Comparison of ENCODE assay signal across 8 mouse cellular contexts in genomic region chr3:89339416-89339815, GRCm38 (mm10). TPM values are rescaled to one million over a fixed set of nuclear protein-coding genes. Genes with fewer than 3 reads are reported as not detected.
DNase-seq lines count a peak whose midpoint lies in the region; ATAC-seq and TF ChIP-seq lines count a peak whose summit lies in the region.

No protein-coding gene starts in this region.

- H3K4me3 ChIP-seq in forebrain, embryonic 11.5 days (ENCODE audit: low read depth, low read length): no peak overlapping the region
- H3K4me3 ChIP-seq in forebrain, embryonic 15.5 days: no peak overlapping the region
- H3K4me3 ChIP-seq in layer of hippocampus, adult 2 months: no peak overlapping the region

- no peak for ATAC-seq in forebrain, embryonic 11.5 days (replicated peaks; ENCODE audit: low FRiP score)
- no peak for ATAC-seq in forebrain, embryonic 15.5 days (replicated peaks)
- peak; percentile 51 for ATAC-seq in granulocyte monocyte progenitor cell, adult 5-6 weeks (replicated peaks; ENCODE audit: poor library complexity, severe bottlenecking)

- H3K36me3 ChIP-seq in forebrain, embryonic 11.5 days (ENCODE audit: control insufficient read depth, insufficient read depth, low read length): no peaks in the 10 kb centered on the region
- 0 out of 2 replicates have a peak, but pooled peaks cover 2% of the 10 kb centered on the region for H3K36me3 ChIP-seq in forebrain, embryonic 15.5 days

- H3K4me1 ChIP-seq in forebrain, embryonic 11.5 days (replicated peaks; ENCODE audit: control insufficient read depth, insufficient read depth, low read length): peaks cover 17% of the 10 kb centered on the region
- peaks cover 53% of the 10 kb centered on the region for H3K4me1 ChIP-seq in forebrain, embryonic 15.5 days

- H3K9me3 ChIP-seq in forebrain, embryonic 11.5 days (ENCODE audit: control insufficient read depth, low read length): no peaks in the 10 kb centered on the region
- no peaks in the 10 kb centered on the region for H3K9me3 ChIP-seq in forebrain, embryonic 15.5 days

- DNase-seq in forebrain, embryonic 11.5 days (ENCODE audit: low spot score): peak; percentile 90
- peak; percentile 63 for DNase-seq in CD4-positive helper T cell, adult 2 months (ENCODE audit: low read depth, low spot score)
- DNase-seq in c-Kit-positive CD71-positive TER-119-positive erythroid progenitor cells, embryonic 14.5 days (ENCODE audit: low spot score): peak; percentile 55
- peak; percentile 72 to 76 for DNase-seq in layer of hippocampus, adult 2 months (ENCODE audit: low spot score in 2 of 2)
- peak; percentile 63 for DNase-seq in lung, postnatal 25 days (ENCODE audit: low spot score)
- DNase-seq in spleen, postnatal 4 days (ENCODE audit: low spot score in 2 of 2): peak; percentile 69 to 87

- H3K9ac ChIP-seq in forebrain, embryonic 11.5 days (ENCODE audit: low read length): no peak overlapping the region
- H3K9ac ChIP-seq in forebrain, embryonic 15.5 days (replicated peaks): no peak overlapping the region

- H3K27me3 ChIP-seq in forebrain, embryonic 11.5 days (ENCODE audit: control insufficient read depth, insufficient read depth, low read length): no peaks in the 10 kb centered on the region
- no peaks in the 10 kb centered on the region for H3K27me3 ChIP-seq in forebrain, embryonic 15.5 days

- H3K4me2 ChIP-seq in forebrain, embryonic 11.5 days (ENCODE audit: low read depth, low read length, severe bottlenecking): no peak overlapping the region
- H3K4me2 ChIP-seq in forebrain, embryonic 15.5 days (replicated peaks): no peak overlapping the region

- no peak overlapping the region for H3K27ac ChIP-seq in forebrain, embryonic 11.5 days (ENCODE audit: low read depth, low read length)
- no peak overlapping the region for H3K27ac ChIP-seq in forebrain, embryonic 15.5 days (replicated peaks)
- no peak overlapping the region for H3K27ac ChIP-seq in layer of hippocampus, adult 2 months

- WGBS in forebrain, embryonic 11.5 days: 24% methylated on average over 8 of the region's 8 CpGs
- WGBS in forebrain, embryonic 15.5 days: 26% methylated on average over 8 of the region's 8 CpGs

- TF ChIP-seq CTCF in layer of hippocampus, adult 2 months (conservative IDR thresholded peaks at IDR 0.05): peak; percentile 97

RNA-seq across cellular contexts. Expression of gene Efna4, which starts 1.6 kb away (rescaled TPM):
- 17.1 and 20.7 TPM in 2 replicates for polyA plus RNA-seq in forebrain, embryonic 11.5 days (2014; fragmentation: Nextera tagmentation; extraction: Ambion mirVana)
- 14.4 and 15.7 TPM in 2 replicates for polyA plus RNA-seq in forebrain, embryonic 15.5 days (2015; fragmentation: Nextera tagmentation; extraction: Ambion mirVana)
- total RNA-seq in granulocyte monocyte progenitor cell, adult 5-6 weeks (2014; fragmentation: Nextera tagmentation): 0.66 and 2.1 TPM in 2 replicates
- total RNA-seq in granulocyte monocyte progenitor cell, adult 5-6 weeks (2017): not detected in 2 replicates
- total RNA-seq in layer of hippocampus, adult 2 months (2021): under 1 TPM; 0.61 to 0.96 TPM

RNA-seq across cellular contexts. Expression of gene Adam15, which starts 10.4 kb away (rescaled TPM):
- 27.9 and 28.4 TPM in 2 replicates for polyA plus RNA-seq in forebrain, embryonic 11.5 days (2014; fragmentation: Nextera tagmentation; extraction: Ambion mirVana)
- polyA plus RNA-seq in forebrain, embryonic 15.5 days (2015; fragmentation: Nextera tagmentation; extraction: Ambion mirVana): 32.9 and 34.0 TPM in 2 replicates
- 42.7 and 80.7 TPM in 2 replicates for total RNA-seq in granulocyte monocyte progenitor cell, adult 5-6 weeks (2014; fragmentation: Nextera tagmentation)
- total RNA-seq in granulocyte monocyte progenitor cell, adult 5-6 weeks (2017): 34.8 and 44.8 TPM in 2 replicates
- total RNA-seq in layer of hippocampus, adult 2 months (2021): 100 to 1,000 TPM; 122 to 127 TPM

RNA-seq across cellular contexts. Expression of gene Efna3, which starts 16.7 kb away (rescaled TPM):
- polyA plus RNA-seq in forebrain, embryonic 11.5 days (2014; fragmentation: Nextera tagmentation; extraction: Ambion mirVana): 6.6 and 7.7 TPM in 2 replicates
- 41.0 and 42.5 TPM in 2 replicates for polyA plus RNA-seq in forebrain, embryonic 15.5 days (2015; fragmentation: Nextera tagmentation; extraction: Ambion mirVana)
- not detected in 2 replicates for total RNA-seq in granulocyte monocyte progenitor cell, adult 5-6 weeks (2014; fragmentation: Nextera tagmentation)
- not detected in 2 replicates for total RNA-seq in granulocyte monocyte progenitor cell, adult 5-6 weeks (2017)
- total RNA-seq in layer of hippocampus, adult 2 months (2021): 10 to 100 TPM; 65.5 to 76.3 TPM

RNA-seq across cellular contexts. Expression of gene Dcst2, which starts 22.4 kb away (rescaled TPM):
- 0.13 TPM in 1 of 2 replicates, not detected in the other for polyA plus RNA-seq in forebrain, embryonic 11.5 days (2014; fragmentation: Nextera tagmentation; extraction: Ambion mirVana)
- polyA plus RNA-seq in forebrain, embryonic 15.5 days (2015; fragmentation: Nextera tagmentation; extraction: Ambion mirVana): 0.11 and 0.13 TPM in 2 replicates
- total RNA-seq in granulocyte monocyte progenitor cell, adult 5-6 weeks (2014; fragmentation: Nextera tagmentation): not detected in 2 replicates
- not detected in 2 replicates for total RNA-seq in granulocyte monocyte progenitor cell, adult 5-6 weeks (2017)
- under 1 TPM; 0.29 to 0.77 TPM for total RNA-seq in layer of hippocampus, adult 2 months (2021)

RNA-seq across cellular contexts. Expression of gene Dcst1, which starts 25.6 kb away (rescaled TPM):
- polyA plus RNA-seq in forebrain, embryonic 11.5 days (2014; fragmentation: Nextera tagmentation; extraction: Ambion mirVana): 0.08 and 0.15 TPM in 2 replicates
- polyA plus RNA-seq in forebrain, embryonic 15.5 days (2015; fragmentation: Nextera tagmentation; extraction: Ambion mirVana): 0.51 and 0.89 TPM in 2 replicates
- not detected in 2 replicates for total RNA-seq in granulocyte monocyte progenitor cell, adult 5-6 weeks (2014; fragmentation: Nextera tagmentation)
- total RNA-seq in granulocyte monocyte progenitor cell, adult 5-6 weeks (2017): not detected in 2 replicates
- not detected for total RNA-seq in layer of hippocampus, adult 2 months (2021)

Comparison
In these comparisons a context has a peak if more than half of its experiments do, and no peak if none do; other contexts are left out.
1. RNA of gene Efna3, which starts 16.7 kb away (total RNA-seq): 65.5 to 76.3 TPM in layer of hippocampus, adult 2 months; not detected in granulocyte monocyte progenitor cell, adult 5-6 weeks; every median in the first group is over 10 times any median in the second.
2. Peak in every context shown above with its lines, with median percentiles within 50 percentile points of each other: DNase-seq.